Mouse (Mus musculus) adrenal gland, adult (tissue): ENCODE data around the gene Trim62.
A peak's percentile ranks its signal among the peaks of the same experiment; 100 is the strongest.

Experiments used
- DNase-seq, 2 experiments: peaks; one replicate each; pipeline ENCODE4 v3.0.0; 2022 to 2023; ENCODE audit warnings: low spot score in 1 of 2; ENCODE audit not compliant: inconsistent age in 2 of 2

Gene Trim62

DNA sequence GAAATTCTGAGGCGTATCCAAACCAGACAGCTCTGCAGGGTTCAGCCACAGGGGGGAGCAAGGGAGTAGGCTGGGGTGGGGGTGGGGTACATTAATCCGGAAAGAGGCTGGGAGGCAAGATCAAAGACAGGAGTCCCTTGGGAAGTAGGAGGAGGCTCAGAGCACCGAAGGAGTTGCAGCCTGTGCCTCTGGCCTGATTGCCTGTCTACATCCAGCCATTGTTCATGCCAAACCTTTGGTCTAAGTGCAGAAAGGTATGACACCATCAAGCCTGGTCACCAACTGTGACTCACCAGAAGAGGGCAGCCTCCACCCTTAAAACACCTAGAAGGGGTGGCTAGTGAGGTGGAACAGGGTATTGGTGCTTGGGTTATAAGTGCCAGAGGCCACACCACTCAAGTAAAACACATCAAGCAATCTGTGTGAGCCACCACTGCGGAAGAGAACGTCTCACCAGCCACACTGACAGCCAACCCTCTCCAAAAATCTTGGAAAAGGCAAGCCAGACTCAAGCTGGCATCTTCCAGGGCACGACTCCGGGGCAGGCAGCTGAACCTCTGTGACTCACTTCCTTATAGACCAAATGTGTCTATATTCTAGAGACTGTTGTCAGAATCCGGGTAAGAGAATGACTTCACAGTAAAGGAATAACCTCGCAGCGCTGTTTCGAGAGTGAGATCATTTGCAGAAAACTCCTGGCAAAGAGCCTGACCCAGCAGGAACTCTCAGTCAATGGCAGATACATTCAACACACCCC lies 74.0 kb downstream of the Trim62 start:
- peak; percentile 77 to 87 for DNase-seq

DNA sequence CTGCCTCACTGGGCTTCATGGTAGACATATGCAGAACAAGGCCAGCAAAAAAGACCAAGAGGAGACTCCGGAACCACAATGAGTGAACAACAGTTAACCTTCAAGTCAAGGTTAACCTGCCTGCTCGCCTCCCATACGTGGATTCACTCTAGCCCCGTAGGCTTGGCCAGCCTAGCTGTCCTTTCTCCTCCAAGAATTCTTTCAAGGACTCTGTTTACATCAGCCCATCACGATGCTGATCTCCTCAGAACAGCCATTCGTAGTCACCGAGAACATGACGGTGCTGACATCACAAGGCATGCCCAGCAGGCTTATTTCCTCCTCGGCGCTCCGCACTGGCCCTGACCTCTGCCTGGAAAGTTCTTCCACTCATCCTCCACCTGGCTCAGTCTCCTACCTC lies 74.8 kb downstream of the Trim62 start:
- peak; percentile 70 to 85 for DNase-seq

DNA sequence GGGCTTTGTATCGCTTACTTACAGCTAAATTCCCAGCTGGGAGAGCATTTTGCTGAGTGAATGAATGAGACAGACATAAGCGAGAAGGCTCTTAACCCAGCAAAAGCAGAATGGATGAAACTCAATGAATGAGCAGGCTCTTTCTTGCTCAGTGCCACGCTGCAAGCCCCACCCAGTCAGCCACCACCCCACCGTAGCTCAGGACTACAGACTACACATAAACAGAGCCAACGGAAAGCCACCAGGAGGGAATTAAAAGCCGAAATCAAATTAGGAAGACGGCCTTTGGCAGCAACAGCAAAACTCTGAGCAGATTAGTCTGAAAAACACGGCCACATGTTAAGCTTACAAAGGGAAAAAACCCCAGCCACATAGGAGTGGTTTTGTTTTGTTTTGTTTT lies 75.5 kb downstream of the Trim62 start:
- peak; percentile 38 to 65 for DNase-seq

DNA sequence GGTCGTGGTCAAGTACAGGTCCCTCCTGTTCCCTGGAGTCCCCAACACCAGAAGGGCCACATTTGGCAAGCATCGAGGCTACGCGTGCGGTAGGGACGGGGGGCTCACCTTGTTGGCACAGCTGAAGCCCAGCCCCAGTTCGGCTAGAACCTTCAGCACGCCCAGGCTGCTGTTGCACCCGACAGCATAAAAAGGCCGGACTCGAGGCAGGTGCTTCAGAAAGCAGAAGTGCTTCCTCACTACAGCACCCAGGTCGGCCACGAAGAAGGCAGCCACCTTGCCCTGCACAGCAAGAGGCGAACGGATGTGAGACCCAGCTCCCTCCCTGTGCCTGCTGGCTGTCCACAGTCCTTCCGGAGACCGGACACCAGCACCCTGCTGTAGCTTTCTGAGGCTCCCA lies 76.3 kb downstream of the Trim62 start:
- peak; percentile 38 to 52 for DNase-seq
